Mouse (Mus musculus) heart, postnatal 0 days (tissue): ENCODE measurements around the gene Phf24. TPM values are rescaled to one million over a fixed set of nuclear protein-coding genes. Genes with fewer than 3 reads are reported as not detected.

Source experiments
- ATAC-seq: fragments of 200-750 bp; cut with Nextera tagmentation; 2 replicates; pipeline ENCODE4 v1.8.0; 2017; ENCODE audit warnings: low read depth, moderate number of reproducible peaks, moderate library complexity; ENCODE audit not compliant: insufficient read depth
- DNase-seq: peaks from one replicate; pipeline ENCODE4 v3.0.0-alpha.2; 2016; ENCODE audit warnings: low spot score
- H3K27ac ChIP-seq: fragments of 300-500 bp; sonication (generic); 2 replicates; pipeline ENCODE4 v1.5.1; 2014; ENCODE audit warnings: low read depth, mild to moderate bottlenecking
- H3K27me3 ChIP-seq: fragments of 300-500 bp; sonication (generic); 2 replicates; pipeline ENCODE4 v1.6.1; 2014; ENCODE audit warnings: low read length, mixed read lengths; ENCODE audit not compliant: control insufficient read depth, insufficient read depth
- H3K36me3 ChIP-seq: fragments of 300-500 bp; sonication (generic); replicated peaks from 2 replicates; pipeline ENCODE4 v1.6.1; 2014; ENCODE audit warnings: low read length, mixed read lengths; ENCODE audit not compliant: control insufficient read depth, insufficient read depth
- H3K4me1 ChIP-seq: fragments of 300-500 bp; sonication (generic); 2 replicates; pipeline ENCODE4 v1.6.1; 2014; ENCODE audit warnings: antibody characterized with exemption; ENCODE audit not compliant: control insufficient read depth, insufficient read depth
- H3K4me2 ChIP-seq: fragments of 300-500 bp; sonication (generic); 2 replicates; pipeline ENCODE4 v1.6.1; 2014; ENCODE audit warnings: low read depth, mild to moderate bottlenecking, low read length, moderate library complexity
- H3K4me3 ChIP-seq: fragments of 300-500 bp; sonication (generic); 2 replicates; pipeline ENCODE4 v1.5.1; 2014; ENCODE audit warnings: low read depth, low read length
- H3K9ac ChIP-seq: fragments of 300-500 bp; sonication (generic); replicated peaks from 2 replicates; pipeline ENCODE4 v1.6.1; 2014; ENCODE audit warnings: low read depth, low read length, mixed read lengths
- H3K9me3 ChIP-seq: fragments of 300-500 bp; sonication (generic); replicated peaks from 2 replicates; pipeline ENCODE4 v1.6.1; 2016; ENCODE audit warnings: low read length; ENCODE audit not compliant: control insufficient read depth
- CTCF ChIP-seq: IDR thresholded peaks from 2 replicates; pipeline ENCODE4 v1.5.1; 2016; ENCODE audit warnings: antibody characterized with exemption, control low read depth, low read depth
- EP300 ChIP-seq: IDR thresholded peaks from 2 replicates; pipeline ENCODE4 v1.6.1; 2016; ENCODE audit warnings: antibody characterized with exemption, low read depth
- WGBS: fragments of 180-500 bp; shearing (Covaris S2); extraction: QIAGEN DNeasy Blood & Tissue Kit; methylation state at CpG from one replicate; pipeline ENCODE4 v1.1.7; 2014; 5-methylcytosine and 5-hydroxymethylcytosine counted together
- polyA plus RNA-seq: library from polyadenylated mRNA; unstranded; fragments of >200 nt; fragmentation: Nextera tagmentation; extraction: Ambion mirVana; gene quantifications from 2 replicates; pipeline ENCODE4 v1.2.1, GENCODE M21; 2015
- total RNA-seq: library from RNA; depleted of rRNA; stranded (reverse); fragments of >200 nt; gene quantifications from 2 replicates; pipeline ENCODE4 v1.2.3, GENCODE M21; 2014; ENCODE audit warnings: low replicate concordance

Phf24 gene
- total and polyA plus RNA-seq, 2 experiments from 2014 or later, result 4.1 to 5.0 TPM

DNA sequence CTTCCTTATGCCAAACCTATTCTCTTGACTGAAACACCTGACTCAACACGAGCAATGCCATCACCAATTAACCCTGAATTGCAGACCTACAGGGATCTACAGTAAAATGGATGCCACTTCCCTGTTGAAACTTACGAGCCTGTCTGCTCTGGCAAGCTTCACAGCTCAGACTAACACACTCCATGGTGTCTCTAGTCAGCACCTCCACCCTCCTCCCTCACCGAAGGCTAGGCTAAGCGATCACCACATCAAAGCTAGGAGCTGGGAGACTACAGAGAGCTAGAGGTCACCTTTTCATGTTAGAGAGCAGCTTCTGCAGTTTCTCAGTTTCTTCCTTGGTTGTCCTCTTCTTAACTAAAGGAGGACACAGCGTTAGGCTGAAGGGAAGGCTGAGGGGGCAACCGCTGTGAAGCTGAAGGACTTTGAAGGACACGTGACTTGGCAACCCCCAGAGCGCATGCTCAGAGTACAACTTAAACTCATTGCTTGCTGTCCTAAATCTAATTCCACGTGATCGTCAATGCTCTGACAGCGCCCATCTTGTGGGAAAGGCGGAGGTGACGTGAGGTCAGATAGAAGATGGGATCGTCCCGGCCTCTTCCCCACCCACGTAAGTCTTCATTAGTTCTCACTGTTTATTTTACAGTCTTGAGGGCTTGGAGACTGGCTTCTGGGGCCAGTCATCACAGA lies 43.6 kb upstream of the Phf24 start:
- no peak overlapping the region for H3K27ac ChIP-seq
- H3K36me3 ChIP-seq, result no peaks in the 10 kb centered on the region
- 64% methylated on average over 16 of the region's 16 CpGs for WGBS
- DNase-seq (no peak), ATAC-seq (no peak)
- H3K9me3 ChIP-seq, result no peaks in the 10 kb centered on the region
- H3K9ac ChIP-seq, result no peak overlapping the region
- H3K4me3 ChIP-seq, result no peak overlapping the region
- no peak overlapping the region for H3K4me2 ChIP-seq
- no peaks in the 10 kb centered on the region for H3K4me1 ChIP-seq
- TF ChIP-seq EP300, result no peak
- no peak for TF ChIP-seq CTCF
- no peaks in the 10 kb centered on the region for H3K27me3 ChIP-seq

DNA sequence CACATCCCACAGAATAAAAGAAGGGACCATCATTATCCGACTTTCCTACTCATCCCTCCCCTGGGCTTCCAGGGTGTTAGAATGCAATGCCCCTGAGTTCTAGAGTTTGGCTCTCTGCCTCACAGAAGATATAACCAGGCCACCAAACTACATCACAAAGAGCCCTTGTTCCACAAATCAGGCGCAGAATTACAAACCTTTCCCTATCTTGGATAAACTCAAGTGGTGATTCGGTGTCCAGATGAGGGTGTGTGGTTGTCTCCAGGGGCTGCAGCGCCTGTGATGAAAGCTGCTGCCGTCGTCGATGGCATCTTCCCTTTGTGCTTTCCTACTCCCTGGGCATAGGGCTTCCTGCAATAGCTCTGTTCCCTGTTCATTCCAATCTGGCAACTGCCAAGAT lies 42.3 kb upstream of the Phf24 start, which contains the start of gene Fam205c:
Gene Fam205c, minus strand, starts transcription at position 101 of the 400 bp plus-strand sequence.
- no peak for DNase-seq
- no peak within 1 kb of the TSS for H3K27ac ChIP-seq
- no peak within 1 kb of the TSS for H3K4me2 ChIP-seq
- WGBS, result 62% methylated on average over 7 of the region's 7 CpGs
- no peaks in the 10 kb centered on the region for H3K4me1 ChIP-seq
- ATAC-seq, result no peak
- H3K4me3 ChIP-seq, result no peak within 1 kb of the TSS
- no peaks in the 10 kb centered on the region for H3K9me3 ChIP-seq
- TF ChIP-seq EP300 (no peak), CTCF (no peak)
- H3K36me3 ChIP-seq, result no peaks in the 10 kb centered on the region
- H3K9ac ChIP-seq, result no peak within 1 kb of the TSS
- no peaks in the 10 kb centered on the region for H3K27me3 ChIP-seq

DNA sequence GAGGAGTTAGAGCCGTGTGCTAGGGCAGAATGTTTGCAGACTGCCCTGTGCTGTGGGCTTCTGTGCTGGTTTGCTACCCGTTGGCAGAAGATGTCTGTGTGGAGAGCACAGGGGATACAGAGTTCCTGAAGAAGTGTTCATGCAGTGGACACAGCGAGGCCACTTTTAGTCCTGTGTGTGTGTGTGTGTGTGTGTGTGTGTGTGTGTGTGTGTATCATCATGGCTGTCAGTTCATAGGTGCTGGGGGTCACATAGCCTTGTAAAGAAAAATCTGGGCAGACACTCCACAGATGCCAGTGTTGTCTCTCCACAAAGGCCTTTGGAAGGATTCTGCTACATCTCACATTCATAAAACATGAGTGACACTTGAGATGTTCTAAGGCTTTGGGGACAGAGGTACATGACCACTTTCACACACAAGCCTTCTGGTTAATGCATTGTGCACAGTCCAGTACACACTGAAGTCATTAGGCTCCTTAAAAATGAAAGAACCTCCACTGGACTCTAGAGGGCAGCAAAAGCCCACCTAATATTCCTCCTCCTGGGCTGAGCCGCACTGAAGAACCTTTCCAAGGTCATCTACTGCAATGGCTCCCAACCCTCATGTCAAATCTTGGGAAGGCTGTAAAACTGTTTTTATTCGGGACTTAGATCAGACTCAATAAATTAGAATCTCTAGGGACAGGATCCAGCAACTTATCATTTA lies 39.7 kb upstream of the Phf24 start:
- DNase-seq (peak; percentile 82), ATAC-seq (peak; percentile 93)
- Histone ChIP-seq H3K4me3 (no peak overlapping the region), H3K4me2 (no peak overlapping the region), H3K27ac (no peak overlapping the region), H3K9ac (no peak overlapping the region), H3K9me3 (no peaks in the 10 kb centered on the region), H3K36me3 (no peaks in the 10 kb centered on the region), H3K27me3 (no peaks in the 10 kb centered on the region), H3K4me1 (no peaks in the 10 kb centered on the region)
- 22% methylated on average over 5 of the region's 5 CpGs for WGBS
- peak; percentile 67 for TF ChIP-seq CTCF
- TF ChIP-seq EP300, result no peak

DNA sequence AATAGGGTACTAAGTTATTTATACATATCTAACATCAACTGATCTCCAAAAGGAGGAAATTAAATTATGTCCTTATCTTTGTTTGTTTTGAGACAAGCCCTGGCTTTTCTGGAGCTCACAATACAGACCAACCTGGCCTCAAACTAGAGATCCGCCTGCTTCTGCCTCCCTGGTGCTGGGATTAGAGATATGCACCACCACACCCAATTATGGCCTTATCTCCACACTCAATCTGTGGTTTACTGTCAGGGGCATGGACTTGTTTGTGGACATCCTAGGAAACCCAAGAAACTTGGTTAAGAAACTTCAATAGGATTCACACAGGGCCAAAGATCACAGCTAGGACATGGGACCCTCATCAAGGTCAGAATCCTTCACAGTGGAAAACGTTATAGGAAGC lies 38.8 kb upstream of the Phf24 start:
- Histone ChIP-seq H3K4me3 (no peak overlapping the region), H3K4me2 (no peak overlapping the region), H3K4me1 (no peaks in the 10 kb centered on the region), H3K9me3 (no peaks in the 10 kb centered on the region), H3K27ac (no peak overlapping the region), H3K27me3 (no peaks in the 10 kb centered on the region), H3K36me3 (no peaks in the 10 kb centered on the region), H3K9ac (no peak overlapping the region)
- WGBS, result 79% methylated on average over 2 of the region's 2 CpGs
- no peak for TF ChIP-seq CTCF
- TF ChIP-seq EP300, result no peak
- DNase-seq (no peak), ATAC-seq (no peak)

DNA sequence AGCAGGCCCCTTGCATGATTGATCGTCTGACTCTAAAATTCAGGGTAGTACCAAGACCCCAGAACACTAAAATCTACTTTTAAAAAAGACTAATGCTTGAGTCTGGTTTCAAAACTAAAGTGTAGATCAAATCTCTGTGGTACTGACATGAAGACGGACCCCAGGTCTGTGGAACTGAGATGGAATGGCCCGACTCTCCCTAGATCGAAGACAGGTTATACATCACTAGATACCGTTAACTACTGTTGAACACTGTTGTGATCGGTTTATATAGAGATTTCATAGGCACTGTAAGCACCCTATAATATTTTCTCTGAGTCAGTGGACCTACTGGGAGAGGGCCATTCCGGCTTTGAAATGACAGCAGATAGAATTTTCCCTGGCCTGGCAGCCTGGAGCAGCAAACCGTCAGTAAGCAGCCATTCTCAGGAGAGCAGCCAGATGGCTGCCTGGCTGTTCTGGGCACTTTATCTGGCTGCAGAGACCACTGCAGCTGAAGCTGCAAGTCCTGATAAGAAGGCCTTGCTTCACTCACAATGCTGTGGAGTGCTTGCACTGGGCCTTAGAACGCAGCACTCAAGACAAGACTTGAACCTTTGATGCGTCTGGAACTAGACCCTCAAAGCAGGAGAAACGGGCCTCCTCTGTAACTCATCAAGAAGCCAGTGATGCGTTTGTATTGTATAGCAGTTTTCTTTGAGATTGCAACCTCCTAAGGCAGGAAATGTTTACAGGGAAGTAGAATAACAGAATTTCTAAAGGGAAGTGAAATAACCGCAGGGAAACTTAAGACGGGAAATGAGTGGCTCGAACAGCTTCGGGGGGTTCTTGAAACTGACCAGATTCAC lies 36.4 kb upstream of the Phf24 start:
- no peak overlapping the region for H3K4me2 ChIP-seq
- H3K4me1 ChIP-seq, result no peaks in the 10 kb centered on the region
- H3K27me3 ChIP-seq, result no peaks in the 10 kb centered on the region
- no peaks in the 10 kb centered on the region for H3K36me3 ChIP-seq
- DNase-seq (no peak), ATAC-seq (no peak)
- no peak overlapping the region for H3K9ac ChIP-seq
- H3K27ac ChIP-seq, result no peak overlapping the region
- no peak overlapping the region for H3K4me3 ChIP-seq
- no peaks in the 10 kb centered on the region for H3K9me3 ChIP-seq
- TF ChIP-seq CTCF (peak; percentile 8; the same call in 1 of the 2 replicates), EP300 (no peak)
- WGBS, result 51% methylated on average over 16 of the region's 16 CpGs
